Mouse (Mus musculus) left cerebral cortex, postnatal 4 days (tissue): ENCODE results near the gene Gm20388. TPM values are rescaled to one million over a fixed set of nuclear protein-coding genes. Genes with fewer than 3 reads are reported as not detected.

ENCODE experiments used
- DNase-seq: peaks from one replicate; pipeline ENCODE4 v3.0.0-alpha.2; 2022
- intact Hi-C: fragments of 180-260 bp; cut with DNase I; formaldehyde crosslinking; loops from one replicate; pipeline ENCODE4 v1.15.1; 2025
- total RNA-seq, 2 experiments: library from RNA; stranded (reverse); gene quantifications; 2 replicates each; pipeline ENCODE4 v1.2.3; 2021

Gene Gm20388
- total RNA-seq, 2 experiments from 2014 or later, result 6.5 to 12.8 TPM

GRCm38 (mm10) chr8:120505082-120505511, 594.5 kb downstream of the Gm20388 start:
- intact Hi-C loops, result no loop called here
- DNase-seq, result peak; percentile 56

- no peak for DNase-seq
- intact Hi-C loops, result no loop called here
Measured at GRCm38 (mm10) chr8:120505619-120506310, 595.1 kb downstream of the Gm20388 start.

- intact Hi-C loops, result no loop called here
- DNase-seq, result no peak
Measured at GRCm38 (mm10) chr8:120506562-120506961, 595.9 kb downstream of the Gm20388 start.

GRCm38 (mm10) chr8:120507290-120507689, 596.6 kb downstream of the Gm20388 start:
- intact Hi-C loops, result no loop called here
- no peak for DNase-seq

- peak; percentile 68 for DNase-seq
- intact Hi-C loops, result no loop called here
Measured at GRCm38 (mm10) chr8:120509136-120510034, 598.7 kb downstream of the Gm20388 start.

GRCm38 (mm10) chr8:120510035-120510416, 599.4 kb downstream of the Gm20388 start:
- intact Hi-C loops, result no loop called here
- DNase-seq, result no peak

- intact Hi-C loops, result no loop called here
Measured at GRCm38 (mm10) chr8:120510863-120511457, 600.3 kb downstream of the Gm20388 start.

GRCm38 (mm10) chr8:120511737-120512136, 601.1 kb downstream of the Gm20388 start:
- intact Hi-C loops, result no loop called here
- no peak for DNase-seq

More at GRCm38 (mm10) chr8:120510863-120511457, 600.3 kb downstream of the Gm20388 start:
- DNase-seq, result no peak

GRCm38 (mm10) chr8:120512326-120512725, 601.7 kb downstream of the Gm20388 start:
- peak; percentile 60 for DNase-seq
- intact Hi-C loops, result no loop called here

GRCm38 (mm10) chr8:120513145-120513544, 602.5 kb downstream of the Gm20388 start:
- intact Hi-C loops, result no loop called here
- no peak for DNase-seq

GRCm38 (mm10) chr8:120513638-120514461, 603.2 kb downstream of the Gm20388 start:
- peak; percentile 85 for DNase-seq

GRCm38 (mm10) chr8:120515214-120515613, 604.6 kb downstream of the Gm20388 start:
- no peak for DNase-seq
- intact Hi-C loops, result no loop called here

More at GRCm38 (mm10) chr8:120513638-120514461, 603.2 kb downstream of the Gm20388 start:
- intact Hi-C loops, result no loop called here

GRCm38 (mm10) chr8:120515650-120516049, 605.0 kb downstream of the Gm20388 start:
- no peak for DNase-seq
- intact Hi-C loops, result no loop called here

- intact Hi-C loops, result no loop called here
- peak; percentile 86 for DNase-seq
Measured at GRCm38 (mm10) chr8:120516182-120516755, 605.6 kb downstream of the Gm20388 start.

GRCm38 (mm10) chr8:120517666-120518410, 607.2 kb downstream of the Gm20388 start:
- intact Hi-C loops, result no loop called here
- DNase-seq, result no peak

- intact Hi-C loops, result no loop called here
- DNase-seq, result peak; percentile 69
Measured at GRCm38 (mm10) chr8:120518736-120519534, 608.3 kb downstream of the Gm20388 start.

GRCm38 (mm10) chr8:120520287-120520686, 609.6 kb downstream of the Gm20388 start:
- DNase-seq, result no peak
- intact Hi-C loops, result no loop called here
